Mouse (Mus musculus): ENCODE measurements around the gene C2. TPM values are rescaled to one million over a fixed set of nuclear protein-coding genes. Genes with fewer than 3 reads are reported as not detected.
"Not testable (repeated sequence)": the region's sequence is repeated elsewhere in the genome, so short reads cannot be mapped to it uniquely, and the experiment has no call there.

The C2 gene
- total RNA-seq, 2 experiments from 2014 or later: 3.1 to 5.6 TPM

GRCm38 (mm10) chr17:34913930-34914665, 16.0 kb upstream of the C2 start, which contains the start of gene Slc44a4:
Slc44a4 (plus strand) TSS chr17:34914466.
- intact Hi-C loops (cut with DNase I): loop anchor here (2.0 to 5.0 kb wide), 3 partner anchors 33 to 68 kb away; partner anchors contain the start of gene Lsm2
- no peak for DNase-seq

GRCm38 (mm10) chr17:34911945-34912351, 13.9 kb upstream of the C2 start:
- intact Hi-C loops (cut with DNase I): loop anchor here (2.0 to 5.0 kb wide), 3 partner anchors 35 to 70 kb away; partner anchors contain the start of gene Lsm2
- DNase-seq: peak; percentile 65 to 85

- no peak for DNase-seq
- intact Hi-C loops (cut with DNase I): loop anchor here (5.0 kb wide), 2 partner anchors 36 to 71 kb away; partner anchors contain the start of gene Lsm2
These were observed 12.9 kb upstream of the C2 start for GRCm38 (mm10) chr17:34910982-34911381.

GRCm38 (mm10) chr17:34902895-34903294, 4.8 kb upstream of the C2 start:
- intact Hi-C loops (cut with DNase I): no loop called here
- no peak for DNase-seq

GRCm38 (mm10) chr17:34901948-34902347, 3.9 kb upstream of the C2 start:
- DNase-seq; intact Hi-C loops (cut with DNase I): not testable (repeated sequence)

- DNase-seq; intact Hi-C loops (cut with DNase I): not testable (repeated sequence)
These were observed 2.8 kb upstream of the C2 start for GRCm38 (mm10) chr17:34900826-34901225.

- peak in 1 of 2 experiments; percentile 41 for DNase-seq
- intact Hi-C loops (cut with DNase I): no loop called here
These were observed 1.8 kb upstream of the C2 start for GRCm38 (mm10) chr17:34899890-34900243.

- DNase-seq: peak; percentile 62 to 72
- intact Hi-C loops (cut with DNase I): no loop called here
These were observed 1.2 kb upstream of the C2 start for GRCm38 (mm10) chr17:34899053-34899889.

- DNase-seq: peak in 1 of 2 experiments; percentile 24
- intact Hi-C loops (cut with DNase I): no loop called here
These were observed 614 bp upstream of the C2 start for GRCm38 (mm10) chr17:34898706-34899052.

- peak; percentile 45 to 58 for DNase-seq
These were observed 499 bp downstream of the C2 start for GRCm38 (mm10) chr17:34897373-34898159.

GRCm38 (mm10) chr17:34896366-34896765, 1.7 kb downstream of the C2 start:
- DNase-seq: no peak
- intact Hi-C loops (cut with DNase I): no loop called here

More at GRCm38 (mm10) chr17:34897373-34898159, 499 bp downstream of the C2 start:
- intact Hi-C loops (cut with DNase I): no loop called here

GRCm38 (mm10) chr17:34895724-34896123, 2.3 kb downstream of the C2 start:
- intact Hi-C loops (cut with DNase I): no loop called here
- no peak for DNase-seq

GRCm38 (mm10) chr17:34894801-34895530, 3.1 kb downstream of the C2 start:
- intact Hi-C loops (cut with DNase I): no loop called here
- DNase-seq: peak; percentile 59 to 65

GRCm38 (mm10) chr17:34894074-34894597, 3.9 kb downstream of the C2 start:
- peak; percentile 94 to 96 for DNase-seq
- intact Hi-C loops (cut with DNase I): no loop called here

- intact Hi-C loops (cut with DNase I): loop anchor here (2.0 kb wide), 1 partner anchor 36 kb away; no protein-coding TSS in a partner anchor
- no peak for DNase-seq
These were observed 4.8 kb downstream of the C2 start for GRCm38 (mm10) chr17:34893072-34893824.

- intact Hi-C loops (cut with DNase I): no loop called here
- no peak for DNase-seq
These were observed 6.7 kb downstream of the C2 start for GRCm38 (mm10) chr17:34891377-34891776.

GRCm38 (mm10) chr17:34890074-34890743, 7.9 kb downstream of the C2 start:
- no peak for DNase-seq
- intact Hi-C loops (cut with DNase I): no loop called here

GRCm38 (mm10) chr17:34887942-34888341, 10.1 kb downstream of the C2 start:
- intact Hi-C loops (cut with DNase I): no loop called here
- no peak for DNase-seq
